Mouse (Mus musculus) skeletal muscle tissue, postnatal 0 days (tissue): Measurements from ENCODE around the gene Mid1. TPM values are rescaled to one million over a fixed set of nuclear protein-coding genes. Genes with fewer than 3 reads are reported as not detected.

Experiments
- polyA plus RNA-seq: library from polyadenylated mRNA; unstranded; fragments of >200 nt; fragmentation: Nextera tagmentation; extraction: Ambion mirVana; gene quantifications from 2 replicates; pipeline ENCODE4 v1.2.1, GENCODE M21; 2015

Mid1 gene
- polyA plus RNA-seq = 3.1 and 4.4 TPM in 2 replicates

GRCm38 (mm10) chrX:169685131-169685530 lies at the start of gene Mid1:
Gene Mid1 (plus strand): TSS chrX:169685199.

GRCm38 (mm10) chrX:169779535-169779934 lies 94.5 kb downstream of the Mid1 start, which contains the start of gene 4933400A11Rik:
Gene 4933400A11Rik (minus strand): TSS chrX:169779635.

GRCm38 (mm10) chrX:170009016-170009750 lies 324.2 kb downstream of the Mid1 start, which contains the start of gene Gm21887:
Gene Gm21887 (plus strand): TSS chrX:170009659.

Other genes starting within 250 kb of the Mid1 start
- 0.13 TPM in 1 of 2 replicates, not detected in the other for gene 4933400A11Rik, start 94.4 kb downstream of the Mid1 start, polyA plus RNA-seq